Mouse (Mus musculus) gastrocnemius, postnatal 36 days (tissue): Measurements from ENCODE around the gene Cntn1. TPM values are rescaled to one million over a fixed set of nuclear protein-coding genes. Genes with fewer than 3 reads are reported as not detected.
"Not testable (repeated sequence)": the region's sequence is repeated elsewhere in the genome, so short reads cannot be mapped to it uniquely, and the experiment has no call there.

ENCODE experiments used
- DNase-seq, 2 experiments: peaks; one replicate each; pipeline ENCODE4 v3.0.0; 2022
- intact Hi-C: fragments of 180-260 bp; cut with DNase I; formaldehyde crosslinking; loops from one replicate; pipeline ENCODE4 v1.15.1; 2025
- total RNA-seq, 2 experiments: library from RNA; stranded (reverse); gene quantifications; 2 replicates each; pipeline ENCODE4 v1.2.3; 2021

Gene Cntn1
- total RNA-seq, 2 experiments from 2014 or later = 0.26 to 0.32 TPM

GRCm38 (mm10) chr15:92235836-92236235 is 184.9 kb downstream of the Cntn1 start:
- DNase-seq = no peak
- intact Hi-C loops = no loop called here

- intact Hi-C loops = no loop called here
- DNase-seq = no peak
These were observed 214.2 kb downstream of the Cntn1 start for GRCm38 (mm10) chr15:92264980-92265707.

GRCm38 (mm10) chr15:92268341-92268740 is 217.4 kb downstream of the Cntn1 start:
- DNase-seq = no peak
- intact Hi-C loops = no loop called here

- no peak for DNase-seq
- intact Hi-C loops = no loop called here
These were observed 217.9 kb downstream of the Cntn1 start for GRCm38 (mm10) chr15:92268741-92269322.

GRCm38 (mm10) chr15:92271801-92272365 is 220.9 kb downstream of the Cntn1 start:
- intact Hi-C loops = no loop called here
- no peak for DNase-seq

GRCm38 (mm10) chr15:92276826-92277225 is 225.9 kb downstream of the Cntn1 start:
- intact Hi-C loops = no loop called here

GRCm38 (mm10) chr15:92277984-92278383 is 227.0 kb downstream of the Cntn1 start:
- intact Hi-C loops = no loop called here
- DNase-seq = no peak

More at GRCm38 (mm10) chr15:92276826-92277225, 225.9 kb downstream of the Cntn1 start:
- no peak for DNase-seq

- intact Hi-C loops = no loop called here
- no peak for DNase-seq
These were observed 230.0 kb downstream of the Cntn1 start for GRCm38 (mm10) chr15:92280966-92281365.

GRCm38 (mm10) chr15:92287616-92288015 is 236.7 kb downstream of the Cntn1 start:
- DNase-seq = no peak
- intact Hi-C loops = no loop called here

GRCm38 (mm10) chr15:92296479-92296878 is 245.5 kb downstream of the Cntn1 start:
- DNase-seq = no peak
- intact Hi-C loops = no loop called here

- DNase-seq = no peak
- intact Hi-C loops = no loop called here
These were observed 251.8 kb downstream of the Cntn1 start for GRCm38 (mm10) chr15:92302796-92303195.

- no peak for DNase-seq
- intact Hi-C loops = no loop called here
These were observed 253.3 kb downstream of the Cntn1 start for GRCm38 (mm10) chr15:92304221-92304620.

GRCm38 (mm10) chr15:92321959-92322358 is 271.0 kb downstream of the Cntn1 start:
- DNase-seq = no peak
- intact Hi-C loops = no loop called here

- DNase-seq = no peak
- intact Hi-C loops = no loop called here
These were observed 276.1 kb downstream of the Cntn1 start for GRCm38 (mm10) chr15:92327111-92327510.

- no peak for DNase-seq
- intact Hi-C loops = no loop called here
These were observed 289.3 kb downstream of the Cntn1 start for GRCm38 (mm10) chr15:92340253-92340652.

GRCm38 (mm10) chr15:92341424-92341823 is 290.5 kb downstream of the Cntn1 start:
- intact Hi-C loops = no loop called here
- no peak for DNase-seq

- intact Hi-C loops = no loop called here
- no peak for DNase-seq
These were observed 293.3 kb downstream of the Cntn1 start for GRCm38 (mm10) chr15:92344136-92344869.

GRCm38 (mm10) chr15:92347426-92347825 is 296.5 kb downstream of the Cntn1 start:
- intact Hi-C loops = no loop called here
- DNase-seq = no peak

GRCm38 (mm10) chr15:92347902-92348301 is 296.9 kb downstream of the Cntn1 start:
- intact Hi-C loops = no loop called here

GRCm38 (mm10) chr15:92348453-92348852 is 297.5 kb downstream of the Cntn1 start:
- DNase-seq, intact Hi-C loops: not testable (repeated sequence)

More at GRCm38 (mm10) chr15:92347902-92348301, 296.9 kb downstream of the Cntn1 start:
- DNase-seq = no peak

- DNase-seq = no peak
- intact Hi-C loops = no loop called here
These were observed 313.2 kb downstream of the Cntn1 start for GRCm38 (mm10) chr15:92364153-92364552.
